Mouse (Mus musculus): Measurements from ENCODE around the gene Mapk9.
"Not testable (repeated sequence)": the region's sequence is repeated elsewhere in the genome, so short reads cannot be mapped to it uniquely, and the experiment has no call there.

The Mapk9 gene

DNA sequence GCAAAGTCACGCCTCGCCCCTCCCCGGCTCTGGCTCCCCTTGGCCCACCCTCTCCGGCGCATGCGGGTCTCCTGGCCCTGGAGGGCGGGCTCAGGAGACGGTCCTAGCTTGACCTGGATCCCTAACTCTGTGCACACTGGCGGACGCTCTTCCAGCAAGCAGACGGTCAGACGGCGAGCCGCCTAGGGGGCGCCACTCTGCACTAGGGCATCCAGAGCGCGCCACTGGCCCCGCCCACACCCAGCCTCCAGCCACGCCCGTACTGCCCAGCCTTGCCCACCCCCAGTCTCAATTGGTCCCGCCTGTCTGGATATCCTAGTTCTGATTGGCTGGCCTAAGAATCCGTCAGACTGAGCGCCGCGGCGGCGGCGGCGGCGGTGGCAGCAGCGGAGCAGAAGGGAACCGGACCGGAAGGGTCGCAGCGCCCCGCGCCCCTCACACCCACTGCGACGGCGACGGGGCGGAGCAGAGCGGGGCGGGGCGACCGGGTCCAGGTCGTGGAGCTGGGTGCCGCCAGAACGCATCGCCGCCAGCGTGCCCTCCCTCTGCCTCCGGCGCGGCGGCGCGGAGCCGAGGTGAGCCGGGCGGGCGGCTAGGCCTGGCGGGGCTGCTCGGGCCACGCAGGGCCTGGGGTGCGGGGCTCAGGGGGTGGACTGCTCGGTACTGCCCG is at the start of gene Mapk9:
Gene Mapk9 (plus strand): TSS at position 351 of the 670 bp plus-strand sequence.
- peak; percentile 95 for DNase-seq (ENCODE audit: low spot score)

DNA sequence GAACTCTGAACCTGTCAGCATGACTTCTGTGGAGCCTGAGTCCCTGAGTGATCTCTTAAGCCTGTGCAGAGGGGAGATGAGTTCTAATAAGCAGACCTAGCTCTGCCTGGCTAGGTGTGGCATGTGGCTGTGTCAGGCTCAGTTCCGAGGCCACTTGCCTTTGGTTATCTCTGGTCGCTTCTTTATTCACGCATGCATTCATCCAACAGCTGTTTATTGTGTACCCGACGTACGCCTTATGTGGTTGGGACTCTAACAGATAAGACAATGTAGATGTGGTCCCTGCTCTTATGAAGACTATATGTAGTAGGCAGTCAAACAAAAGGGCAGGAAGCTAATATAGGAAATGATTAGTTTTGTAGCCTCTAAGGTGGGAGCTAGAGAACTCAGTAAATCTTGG is 47.6 kb upstream of the Mapk9 start:
- no peak for DNase-seq (ENCODE audit: low spot score)

DNA sequence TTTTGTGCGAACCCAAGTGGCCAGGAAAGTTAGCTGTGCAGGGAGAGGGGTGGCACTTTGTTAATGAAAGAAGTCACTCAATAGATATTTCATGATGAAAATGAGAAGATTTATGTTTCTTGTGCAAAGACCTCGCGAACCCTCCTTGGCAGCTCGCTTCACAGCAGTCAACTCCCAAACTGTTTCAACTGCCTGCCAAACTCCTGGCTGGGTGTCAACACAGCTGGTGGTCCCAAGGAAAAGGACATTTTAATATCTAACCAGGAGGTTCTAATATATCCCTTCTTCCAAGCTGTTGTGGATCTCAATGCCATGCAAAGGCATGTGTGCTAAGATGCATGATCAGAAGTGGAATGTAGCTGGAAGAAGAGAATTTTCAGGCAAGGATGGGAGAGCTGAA is 45.0 kb upstream of the Mapk9 start:
- DNase-seq (ENCODE audit: low spot score) = no peak

DNA sequence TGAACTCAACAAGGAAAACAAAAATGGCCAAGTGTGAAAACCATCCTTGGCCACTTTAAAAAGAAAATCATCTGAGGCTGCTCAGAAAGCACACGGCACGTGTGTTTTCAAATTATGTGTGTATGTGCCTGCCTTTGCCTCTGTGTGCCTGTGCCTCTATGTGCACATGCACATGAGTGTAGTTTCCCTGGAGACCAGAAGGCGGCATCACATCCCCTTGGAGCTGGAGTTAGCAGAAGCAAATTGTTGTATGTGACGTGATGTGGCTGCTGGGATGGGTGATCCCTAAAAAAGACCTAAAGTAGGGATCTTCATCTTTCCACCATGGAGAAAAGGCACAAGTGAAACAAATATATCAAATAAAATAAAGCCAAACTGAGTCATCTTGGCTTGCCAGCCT is 42.8 kb upstream of the Mapk9 start:
- no peak for DNase-seq (ENCODE audit: low spot score)

DNA sequence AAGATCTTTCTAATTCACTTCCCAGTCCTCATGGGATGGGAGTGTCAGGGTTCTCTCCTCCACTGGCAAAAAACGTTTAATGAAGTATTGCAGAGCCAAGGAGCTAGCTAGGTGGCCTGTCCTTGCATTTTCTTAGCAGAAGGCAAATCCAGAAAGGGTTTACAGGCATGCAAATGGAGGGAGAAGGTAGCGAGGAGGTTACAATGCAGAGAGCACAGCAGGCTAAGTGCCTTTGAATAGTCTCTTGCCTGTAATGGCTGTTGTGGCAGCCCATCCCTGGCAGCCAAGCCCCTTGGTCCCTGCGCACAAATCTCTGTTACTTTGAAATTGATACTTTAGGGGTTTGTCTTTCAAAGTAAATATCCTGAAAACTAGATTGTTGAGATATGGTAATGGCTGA is 40.3 kb upstream of the Mapk9 start:
- no peak for DNase-seq (ENCODE audit: low spot score)

DNA sequence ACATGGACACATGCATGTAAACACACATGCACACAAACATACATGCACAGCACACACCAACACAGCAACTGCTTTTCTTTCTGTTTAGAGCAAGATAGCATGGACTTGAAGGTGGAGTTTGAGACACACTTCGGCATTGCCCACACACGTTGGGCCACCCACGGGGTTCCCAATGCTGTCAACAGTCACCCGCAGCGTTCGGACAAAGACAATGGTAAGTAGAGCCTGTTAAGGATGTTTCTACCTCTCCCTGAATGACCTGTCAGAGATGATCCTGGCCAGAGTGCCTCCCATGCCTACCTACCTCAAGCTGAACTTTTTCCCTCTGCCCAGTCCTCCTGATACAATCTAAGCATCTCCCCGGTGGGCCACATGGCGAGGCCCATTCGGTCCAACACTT is 37.6 kb upstream of the Mapk9 start:
- no peak for DNase-seq (ENCODE audit: low spot score)

DNA sequence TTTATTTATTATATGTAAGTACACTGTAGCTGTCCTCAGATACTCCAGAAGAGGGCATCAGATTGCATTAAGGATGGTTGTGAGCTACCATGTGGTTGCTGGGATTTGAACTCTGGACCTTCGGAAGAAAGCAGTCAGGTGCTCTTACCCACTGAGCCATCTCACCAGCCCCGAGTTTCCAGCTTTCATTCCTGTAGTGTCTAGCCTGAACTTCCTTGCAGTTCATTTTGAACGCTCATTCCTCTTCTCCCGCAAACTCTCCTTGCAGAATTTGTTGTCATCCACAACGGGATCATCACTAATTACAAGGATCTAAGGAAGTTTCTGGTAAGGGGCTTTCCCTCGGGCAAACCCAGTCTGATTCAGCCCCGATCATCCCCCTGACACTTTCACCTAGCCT is 35.9 kb upstream of the Mapk9 start:
- DNase-seq (ENCODE audit: low spot score) = not testable (repeated sequence)

DNA sequence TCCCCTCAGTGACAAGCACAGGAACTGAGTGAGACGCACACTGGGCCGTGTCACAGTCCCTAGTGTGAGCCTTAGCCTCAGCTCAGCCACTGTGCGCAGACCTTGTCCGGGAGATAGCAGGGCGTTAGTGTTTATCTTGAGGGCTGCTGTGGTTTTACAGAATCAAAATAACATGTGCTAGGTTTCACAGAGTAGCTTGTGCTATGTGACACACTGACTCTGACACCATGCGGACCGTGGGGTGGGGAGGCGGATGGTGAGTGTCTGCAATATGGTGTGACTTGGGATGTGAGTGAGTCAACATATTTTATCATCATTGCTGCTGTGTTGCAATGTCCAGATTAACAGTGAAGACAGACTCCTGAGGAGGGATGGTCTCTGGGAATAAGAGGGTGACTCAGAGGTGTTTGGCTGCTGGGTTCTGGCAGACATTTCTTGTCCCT is 35.4 kb upstream of the Mapk9 start:
- DNase-seq (ENCODE audit: low spot score) = peak; percentile 28

DNA sequence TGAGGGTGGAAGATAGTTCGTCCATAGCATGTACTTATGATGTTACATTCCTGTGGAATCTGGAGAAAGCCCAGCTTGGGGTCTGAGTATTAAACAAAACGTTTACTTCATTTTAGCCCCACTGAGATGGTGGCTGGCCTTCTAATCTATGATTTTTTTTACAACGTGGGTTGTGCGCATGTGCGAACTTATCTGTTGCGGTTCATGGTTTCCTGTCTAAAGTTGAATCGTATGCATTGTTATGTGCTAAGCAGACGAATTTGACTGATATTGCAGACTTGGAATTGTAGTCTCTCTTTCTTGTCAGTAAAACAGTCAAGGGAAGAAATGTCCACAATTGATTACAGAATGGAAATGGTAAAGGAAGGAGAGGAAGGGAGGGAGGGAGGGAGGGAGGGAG is 34.7 kb upstream of the Mapk9 start:
- no peak for DNase-seq (ENCODE audit: low spot score)

DNA sequence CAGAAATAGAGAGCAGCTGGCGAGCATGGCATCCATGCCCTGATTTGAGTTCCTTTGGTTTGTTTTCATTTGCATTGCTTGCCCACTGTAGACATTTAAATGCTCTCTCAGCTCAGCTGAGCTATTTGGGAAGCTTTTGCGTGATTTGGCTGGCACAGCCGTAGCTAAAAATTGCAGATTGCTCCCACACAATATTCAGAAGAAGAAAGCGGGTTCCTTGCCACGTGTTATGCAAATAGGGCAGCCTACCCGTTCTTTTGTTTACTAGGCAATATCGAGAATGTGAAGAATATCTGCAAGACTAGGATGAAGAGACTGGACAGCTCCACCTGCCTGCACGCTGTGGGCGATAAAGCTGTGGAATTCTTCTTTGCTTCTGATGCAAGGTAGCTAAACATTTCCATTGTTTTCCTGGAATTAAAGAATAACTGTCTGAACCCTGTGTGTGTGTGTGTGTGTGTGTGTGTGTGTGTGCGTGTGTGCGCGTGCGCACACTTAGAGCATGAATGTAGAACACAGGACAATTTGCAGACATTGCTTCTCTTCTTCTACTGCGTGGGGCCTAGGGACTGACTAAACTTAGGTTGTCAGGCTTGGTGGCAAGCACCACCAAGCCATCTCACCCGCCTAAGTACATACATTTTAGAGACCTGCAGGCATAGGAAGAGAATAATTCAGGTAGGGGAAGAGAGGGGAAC is 27.5 kb upstream of the Mapk9 start:
- no peak for DNase-seq (ENCODE audit: low spot score)

DNA sequence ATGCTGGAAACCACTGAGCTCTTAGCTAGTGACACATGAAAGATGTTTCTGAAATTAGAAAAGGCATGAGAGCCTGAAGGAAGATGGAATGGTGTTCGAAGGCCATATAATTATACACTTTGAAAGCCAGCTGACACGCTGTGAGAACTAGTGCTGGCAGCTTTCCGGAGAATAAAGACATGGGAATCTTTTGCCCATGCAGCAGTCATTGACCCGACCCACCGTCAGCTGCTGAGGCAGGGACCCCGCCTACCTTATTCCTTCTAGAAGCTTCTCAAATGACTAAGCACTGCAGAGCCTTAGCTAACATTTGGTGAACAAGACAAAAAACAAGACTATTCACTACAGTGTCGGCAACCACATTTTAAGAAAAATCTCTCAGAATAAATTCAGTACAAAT is 26.9 kb upstream of the Mapk9 start:
- DNase-seq (ENCODE audit: low spot score) = no peak

DNA sequence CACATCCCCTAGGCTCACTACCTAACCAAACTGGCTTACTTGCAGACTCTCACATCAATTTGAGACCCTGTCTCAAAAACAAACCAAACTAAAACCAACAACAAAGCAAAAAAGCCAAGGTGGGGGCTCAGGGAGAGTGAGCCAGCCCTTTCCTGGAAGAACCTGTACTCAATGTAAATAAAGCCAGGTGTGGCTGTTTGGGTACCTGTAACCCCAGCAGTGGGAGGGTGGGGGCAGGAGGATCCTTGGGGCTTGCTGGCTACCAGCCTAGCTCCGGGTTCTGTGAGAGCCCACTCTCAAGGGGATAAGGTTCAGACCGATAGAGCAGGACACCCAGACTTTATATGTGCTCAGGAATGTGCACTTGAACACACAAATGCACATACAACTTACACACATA is 25.6 kb upstream of the Mapk9 start:
- no peak for DNase-seq (ENCODE audit: low spot score)

DNA sequence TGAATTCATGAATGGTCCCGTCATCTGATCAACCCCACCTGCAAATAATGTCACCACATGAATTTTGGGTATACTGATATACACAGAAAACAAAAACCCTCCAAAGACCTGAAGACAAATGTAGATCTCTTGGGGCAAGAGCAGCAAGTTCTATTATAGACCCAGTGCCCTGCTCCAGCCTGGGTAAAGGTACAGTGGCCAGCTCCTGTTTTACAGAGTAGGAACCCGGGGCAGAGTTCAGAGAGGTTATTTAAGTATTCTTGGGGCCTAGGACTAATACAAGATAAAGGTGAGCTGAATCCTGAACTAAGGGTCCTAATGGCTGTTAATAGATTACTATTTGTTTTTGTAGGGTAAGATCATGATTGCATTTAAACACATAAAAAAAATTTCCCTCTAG is 25.0 kb upstream of the Mapk9 start:
- no peak for DNase-seq (ENCODE audit: low spot score)

DNA sequence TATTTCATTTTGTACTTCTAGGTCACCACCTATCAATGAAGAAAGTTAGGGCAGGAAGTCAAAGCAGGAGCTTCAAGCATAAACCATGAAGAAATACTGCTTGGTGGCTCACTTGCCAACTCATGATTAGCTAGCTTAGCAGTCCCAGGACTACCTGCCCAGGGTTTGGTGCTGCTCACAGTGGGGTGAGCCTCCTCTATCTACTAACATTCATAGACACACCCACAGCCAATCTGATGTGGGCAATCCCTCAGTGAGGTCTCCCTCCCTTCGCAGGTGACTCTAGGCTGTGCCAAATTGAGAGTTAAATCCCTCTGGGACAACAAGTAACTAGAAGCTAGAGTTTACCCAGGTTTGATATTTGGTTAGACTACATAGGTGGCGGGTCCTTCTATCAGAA is 24.2 kb upstream of the Mapk9 start:
- no peak for DNase-seq (ENCODE audit: low spot score)

DNA sequence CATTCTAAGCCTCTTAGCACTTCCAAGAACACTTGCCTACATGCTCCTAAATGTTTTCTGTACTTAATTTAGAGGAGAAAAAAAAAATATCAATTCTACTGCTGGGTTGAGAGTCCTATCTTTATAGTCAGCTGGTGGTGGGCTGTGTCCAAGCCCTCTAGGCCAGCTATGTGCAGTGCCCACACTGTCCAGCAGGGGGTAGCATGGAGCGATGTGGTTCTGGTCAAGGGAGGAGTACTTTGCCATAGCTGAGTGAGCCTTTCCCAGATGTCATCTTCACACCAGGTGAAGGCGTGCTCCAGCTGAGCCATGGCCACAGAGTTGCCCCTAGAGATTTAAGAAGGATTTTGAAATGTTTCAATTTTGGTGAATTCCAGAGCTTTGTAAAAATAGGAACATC is 21.7 kb upstream of the Mapk9 start:
- no peak for DNase-seq (ENCODE audit: low spot score)

DNA sequence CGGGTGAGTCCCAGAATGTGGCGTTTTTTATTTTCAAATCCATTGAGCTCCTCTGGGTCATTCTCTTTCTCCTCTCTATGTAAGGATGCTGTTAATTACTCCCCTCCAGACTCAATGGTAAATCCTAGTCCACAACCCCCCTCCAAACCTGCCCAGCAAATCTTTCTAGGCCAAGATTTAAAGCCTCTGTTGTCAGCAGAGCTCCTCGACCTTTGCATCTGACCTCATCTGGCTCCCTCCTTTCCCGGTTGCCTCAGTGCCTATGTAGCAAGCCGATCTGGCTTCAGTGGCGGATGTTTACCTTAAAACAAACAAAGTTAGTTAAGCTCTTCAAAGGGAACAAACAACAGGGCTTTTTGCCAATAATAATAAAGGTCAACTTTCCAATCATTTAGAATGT is 19.3 kb upstream of the Mapk9 start:
- DNase-seq (ENCODE audit: low spot score) = no peak

DNA sequence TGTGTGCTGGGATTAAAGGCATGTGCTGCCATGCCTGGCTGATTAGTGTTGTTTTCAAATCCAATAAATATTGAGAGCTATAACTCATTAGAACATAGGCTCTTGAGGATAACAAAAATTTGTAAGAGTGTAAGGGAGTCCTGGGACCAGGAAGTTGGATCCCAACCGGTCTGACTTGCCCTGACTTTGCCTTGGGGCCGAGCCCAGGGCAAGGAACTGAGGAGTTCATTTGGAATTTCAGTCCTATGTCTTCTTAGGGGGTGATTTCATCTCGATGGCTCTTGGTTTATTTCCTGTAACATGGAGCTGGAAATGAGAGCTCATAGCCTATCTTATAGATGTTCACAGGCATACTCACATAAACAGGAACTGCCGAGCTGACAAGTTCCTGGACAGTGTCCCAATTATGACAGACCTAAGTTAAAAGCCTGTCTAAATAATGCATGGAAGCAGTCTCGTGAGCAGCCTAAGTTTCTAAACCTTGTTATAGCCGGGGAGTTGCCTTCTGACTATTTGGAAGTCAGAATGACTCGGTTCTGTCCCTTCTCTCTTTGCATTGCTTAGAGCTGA is 17.3 kb upstream of the Mapk9 start:
- DNase-seq (ENCODE audit: low spot score) = no peak

DNA sequence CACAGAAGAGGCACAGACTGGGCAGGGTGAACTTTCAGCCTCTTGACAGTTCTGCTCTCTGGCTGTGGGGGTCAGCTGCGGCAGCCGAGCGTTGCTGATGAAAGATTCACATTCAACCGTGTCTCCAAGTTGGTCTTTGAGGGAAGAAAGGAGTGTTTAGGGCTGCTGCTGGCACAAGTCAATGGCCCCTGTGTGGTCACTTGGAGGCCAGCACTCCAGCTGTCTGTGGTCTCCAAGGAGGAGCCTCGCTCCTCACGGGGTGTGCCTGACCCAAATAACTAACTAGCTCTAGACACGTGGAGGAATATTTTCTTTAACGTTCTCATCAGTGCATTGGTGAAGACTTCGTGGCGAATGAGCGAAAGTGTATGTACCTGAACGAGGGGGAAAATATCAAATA is 14.6 kb upstream of the Mapk9 start:
- no peak for DNase-seq (ENCODE audit: low spot score)

DNA sequence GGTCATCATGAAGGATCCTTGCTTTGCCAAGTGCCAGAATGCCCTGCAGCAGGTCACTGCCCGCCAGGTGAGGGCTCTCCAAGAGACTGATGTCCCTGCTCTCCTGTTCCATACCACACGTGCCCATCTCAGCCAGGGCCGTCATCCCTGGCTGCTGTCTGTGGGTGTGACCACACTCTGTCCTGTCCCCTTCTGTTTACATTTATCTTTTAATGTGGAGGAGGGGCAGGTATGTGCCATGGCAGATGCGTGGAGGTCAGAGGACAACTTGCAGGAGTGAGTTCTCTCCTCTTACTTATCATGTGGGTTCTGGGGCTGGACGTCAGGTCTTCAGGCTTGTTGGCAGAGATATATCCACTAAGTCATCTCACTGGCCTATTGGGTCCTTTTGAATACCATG is 13.6 kb upstream of the Mapk9 start:
- no peak for DNase-seq (ENCODE audit: low spot score)

DNA sequence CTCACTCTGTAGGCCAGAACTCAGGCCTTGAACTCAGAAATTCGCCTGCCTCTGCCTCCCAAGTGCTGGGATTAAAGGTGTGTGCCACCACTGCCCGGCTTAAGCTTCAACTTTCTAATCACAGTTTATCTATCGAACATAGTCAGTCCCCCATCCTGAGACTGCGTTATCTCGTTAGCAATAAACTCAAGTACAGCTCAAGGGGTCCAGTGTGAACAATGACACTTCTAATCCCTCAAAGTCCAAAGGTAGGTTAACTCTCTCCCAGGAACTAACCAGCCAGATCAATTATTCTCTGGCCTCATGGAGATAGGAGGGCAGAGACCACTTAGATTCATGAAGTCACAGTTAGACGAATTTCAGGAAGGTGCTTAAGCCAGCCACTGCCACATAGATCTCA is 12.3 kb upstream of the Mapk9 start:
- no peak for DNase-seq (ENCODE audit: low spot score)

DNA sequence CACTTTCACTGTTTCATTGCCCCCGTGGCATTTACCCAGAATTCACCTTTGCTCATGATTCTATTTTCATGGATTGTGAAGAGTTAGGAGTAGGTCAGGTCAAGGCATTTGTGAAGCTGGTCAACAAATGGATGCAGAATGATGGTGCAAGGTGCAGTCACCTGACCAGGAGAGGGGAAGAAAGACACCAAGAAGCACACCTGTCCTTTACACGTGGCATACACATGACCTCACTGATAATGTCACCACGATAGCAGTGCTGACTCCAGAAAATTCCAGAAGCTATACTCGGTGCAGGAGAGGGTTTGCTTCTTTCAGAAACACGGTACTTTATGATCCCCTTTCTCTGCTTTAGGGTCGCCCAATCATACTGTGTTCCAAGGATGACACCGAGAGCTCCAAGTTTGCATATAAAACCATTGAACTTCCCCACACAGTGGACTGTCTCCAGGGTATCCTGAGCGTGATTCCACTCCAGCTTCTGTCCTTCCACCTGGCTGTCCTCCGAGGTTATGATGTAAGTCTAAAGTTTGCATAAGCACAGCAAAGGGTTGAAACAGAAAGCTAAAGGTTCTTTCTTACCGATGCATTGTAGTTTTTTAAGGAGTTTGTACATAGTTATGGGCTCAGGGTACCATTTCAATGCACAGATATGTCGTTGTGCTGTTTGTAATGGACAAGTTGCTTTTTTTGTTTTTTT is 11.1 kb upstream of the Mapk9 start:
- no peak for DNase-seq (ENCODE audit: low spot score)

DNA sequence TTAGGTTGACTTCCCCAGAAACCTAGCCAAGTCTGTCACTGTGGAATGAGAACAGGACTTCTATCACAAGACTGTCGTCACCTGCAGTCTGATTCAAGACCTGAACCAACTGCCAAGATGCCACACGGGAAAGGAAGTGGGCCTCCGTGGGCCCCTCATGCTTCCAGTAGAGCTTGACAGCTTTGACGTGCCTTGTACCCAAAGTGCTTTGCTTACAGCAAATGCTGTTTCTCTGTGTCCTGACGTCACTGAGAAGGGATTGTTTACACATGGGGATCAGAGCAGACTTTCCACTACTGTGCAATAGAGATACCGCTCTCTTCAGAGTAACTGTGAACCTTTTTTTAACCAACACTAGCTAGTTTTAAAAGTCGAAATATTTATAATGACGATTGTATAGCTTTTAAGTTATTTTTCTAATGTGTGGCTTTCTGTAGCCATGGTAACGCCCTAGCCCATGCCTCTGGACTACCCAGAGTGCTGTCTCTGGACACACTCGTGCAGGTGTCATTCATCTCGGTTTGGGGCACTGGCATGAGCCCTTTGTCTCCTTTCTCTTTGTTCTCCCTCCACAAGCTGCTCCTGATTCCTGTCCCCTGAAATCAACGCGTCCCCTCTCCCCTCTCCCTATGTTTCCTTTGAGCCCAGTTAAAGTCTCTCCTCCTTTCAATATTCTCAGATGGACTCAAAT is 8.7 kb upstream of the Mapk9 start:
- no peak for DNase-seq (ENCODE audit: low spot score)

Measured in ovary, adult 18-20 months (tissue).